Mouse (Mus musculus) hindbrain, embryonic 15.5 days (tissue): Measurements from ENCODE around the gene Pik3r5. TPM values are rescaled to one million over a fixed set of nuclear protein-coding genes. Genes with fewer than 3 reads are reported as not detected.

Source experiments
- ATAC-seq: fragments of 200-750 bp; cut with Nextera tagmentation; 2 replicates; pipeline ENCODE4 v1.8.0; 2017; ENCODE audit warnings: low read depth, moderate number of reproducible peaks, moderate TSS enrichment; ENCODE audit not compliant: low FRiP score
- H3K27ac ChIP-seq: fragments of 300-500 bp; sonication (generic); replicated peaks from 2 replicates; pipeline ENCODE4 v1.5.1; 2015; ENCODE audit warnings: mild to moderate bottlenecking, inconsistent platforms
- H3K27me3 ChIP-seq: fragments of 300-500 bp; sonication (generic); 2 replicates; pipeline ENCODE4 v1.6.1; 2015; ENCODE audit warnings: control low read depth, inconsistent platforms
- H3K36me3 ChIP-seq: fragments of 300-500 bp; sonication (generic); 2 replicates; pipeline ENCODE4 v1.6.1; 2015; ENCODE audit warnings: control low read depth, inconsistent platforms
- H3K4me1 ChIP-seq: fragments of 300-500 bp; sonication (generic); replicated peaks from 2 replicates; pipeline ENCODE4 v1.6.1; 2015; ENCODE audit warnings: control low read depth, inconsistent platforms
- H3K4me2 ChIP-seq: fragments of 300-500 bp; sonication (generic); 2 replicates; pipeline ENCODE4 v1.6.1; 2015; ENCODE audit warnings: moderate library complexity, mild to moderate bottlenecking, inconsistent platforms
- H3K4me3 ChIP-seq: fragments of 300-500 bp; sonication (generic); 2 replicates; pipeline ENCODE4 v1.5.1; 2015; ENCODE audit warnings: mild to moderate bottlenecking, inconsistent platforms
- H3K9ac ChIP-seq: fragments of 300-500 bp; sonication (generic); 2 replicates; pipeline ENCODE4 v1.6.1; 2015; ENCODE audit warnings: inconsistent platforms
- H3K9me3 ChIP-seq: fragments of 300-500 bp; sonication (generic); 2 replicates; pipeline ENCODE4 v1.6.1; 2016; ENCODE audit warnings: control low read depth, inconsistent platforms
- WGBS: fragments of 180-500 bp; shearing (Covaris S2); methylation state at CpG from one replicate; pipeline ENCODE4 v1.1.7; 2015; 5-methylcytosine and 5-hydroxymethylcytosine counted together
- polyA plus RNA-seq: library from polyadenylated mRNA; unstranded; fragments of >200 nt; fragmentation: Nextera tagmentation; extraction: Ambion mirVana; gene quantifications from 2 replicates; pipeline ENCODE4 v1.2.1, GENCODE M21; 2015

The Pik3r5 gene
- polyA plus RNA-seq, 1 experiment from 2014 or later = 0.30 TPM

- no peak overlapping the region for H3K4me2 ChIP-seq
- H3K27me3 ChIP-seq = no peaks in the 10 kb centered on the region
- H3K27ac ChIP-seq = no peak overlapping the region
- 77% methylated on average over 6 of the region's 6 CpGs for WGBS
- peaks cover 12% of the 10 kb centered on the region for H3K4me1 ChIP-seq
- no peaks in the 10 kb centered on the region for H3K9me3 ChIP-seq
- H3K9ac ChIP-seq = no peak overlapping the region
- no peaks in the 10 kb centered on the region for H3K36me3 ChIP-seq
- no peak for ATAC-seq
- no peak overlapping the region for H3K4me3 ChIP-seq
These were observed 21.4 kb downstream of the Pik3r5 start for GRCm38 (mm10) chr11:68453301-68453700.

- 60% methylated on average over 8 of the region's 8 CpGs for WGBS
- H3K4me1 ChIP-seq = no peaks in the 10 kb centered on the region
- no peaks in the 10 kb centered on the region for H3K9me3 ChIP-seq
- no peak overlapping the region for H3K4me2 ChIP-seq
- no peak for ATAC-seq
- H3K36me3 ChIP-seq = no peaks in the 10 kb centered on the region
- no peaks in the 10 kb centered on the region for H3K27me3 ChIP-seq
- no peak overlapping the region for H3K9ac ChIP-seq
- no peak overlapping the region for H3K4me3 ChIP-seq
- no peak overlapping the region for H3K27ac ChIP-seq
These were observed 26.2 kb downstream of the Pik3r5 start for GRCm38 (mm10) chr11:68458086-68458485.

GRCm38 (mm10) chr11:68459021-68459420, 27.1 kb downstream of the Pik3r5 start:
- Histone ChIP-seq H3K4me2 (no peak overlapping the region), H3K4me3 (no peak overlapping the region), H3K4me1 (no peaks in the 10 kb centered on the region), H3K9me3 (no peaks in the 10 kb centered on the region), H3K27ac (no peak overlapping the region), H3K9ac (no peak overlapping the region), H3K27me3 (no peaks in the 10 kb centered on the region), H3K36me3 (no peaks in the 10 kb centered on the region)
- 83% methylated on average over 5 of the region's 5 CpGs for WGBS
- no peak for ATAC-seq

GRCm38 (mm10) chr11:68459486-68459885, 27.6 kb downstream of the Pik3r5 start:
- H3K9ac ChIP-seq = no peak overlapping the region
- no peaks in the 10 kb centered on the region for H3K9me3 ChIP-seq
- no peak overlapping the region for H3K4me3 ChIP-seq
- 91% methylated on average over 5 of the region's 5 CpGs for WGBS
- no peak overlapping the region for H3K4me2 ChIP-seq
- H3K36me3 ChIP-seq = no peaks in the 10 kb centered on the region
- H3K4me1 ChIP-seq = no peaks in the 10 kb centered on the region
- no peak for ATAC-seq
- H3K27me3 ChIP-seq = no peaks in the 10 kb centered on the region
- no peak overlapping the region for H3K27ac ChIP-seq

GRCm38 (mm10) chr11:68462716-68463115, 30.8 kb downstream of the Pik3r5 start:
- Histone ChIP-seq H3K4me2 (no peak overlapping the region), H3K27ac (no peak overlapping the region), H3K27me3 (no peaks in the 10 kb centered on the region), H3K36me3 (no peaks in the 10 kb centered on the region), H3K9me3 (no peaks in the 10 kb centered on the region), H3K4me1 (no peaks in the 10 kb centered on the region), H3K4me3 (no peak overlapping the region), H3K9ac (no peak overlapping the region)
- 85% methylated on average over 3 of the region's 3 CpGs for WGBS
- ATAC-seq = no peak

- H3K36me3 ChIP-seq = no peaks in the 10 kb centered on the region
- no peak overlapping the region for H3K4me2 ChIP-seq
- no peak overlapping the region for H3K9ac ChIP-seq
- no peak overlapping the region for H3K4me3 ChIP-seq
- 89% methylated on average over 5 of the region's 5 CpGs for WGBS
- H3K27ac ChIP-seq = no peak overlapping the region
- H3K27me3 ChIP-seq = no peaks in the 10 kb centered on the region
- no peaks in the 10 kb centered on the region for H3K9me3 ChIP-seq
- no peak for ATAC-seq
- H3K4me1 ChIP-seq = no peaks in the 10 kb centered on the region
These were observed 32.3 kb downstream of the Pik3r5 start for GRCm38 (mm10) chr11:68464260-68464659.

GRCm38 (mm10) chr11:68465090-68465489, 33.2 kb downstream of the Pik3r5 start:
- no peaks in the 10 kb centered on the region for H3K4me1 ChIP-seq
- 73% methylated on average over 2 of the region's 2 CpGs for WGBS
- no peak overlapping the region for H3K27ac ChIP-seq
- H3K27me3 ChIP-seq = no peaks in the 10 kb centered on the region
- ATAC-seq = no peak
- no peak overlapping the region for H3K4me3 ChIP-seq
- H3K36me3 ChIP-seq = no peaks in the 10 kb centered on the region
- no peak overlapping the region for H3K4me2 ChIP-seq
- H3K9ac ChIP-seq = no peak overlapping the region
- H3K9me3 ChIP-seq = no peaks in the 10 kb centered on the region

- no peak for ATAC-seq
- Histone ChIP-seq H3K9me3 (no peaks in the 10 kb centered on the region), H3K9ac (no peak overlapping the region), H3K4me2 (no peak overlapping the region), H3K27me3 (no peaks in the 10 kb centered on the region), H3K27ac (no peak overlapping the region), H3K4me3 (no peak overlapping the region), H3K36me3 (no peaks in the 10 kb centered on the region), H3K4me1 (no peaks in the 10 kb centered on the region)
- WGBS = 83% methylated on average over 7 of the region's 7 CpGs
These were observed 35.5 kb downstream of the Pik3r5 start for GRCm38 (mm10) chr11:68467441-68467840.

- no peaks in the 10 kb centered on the region for H3K9me3 ChIP-seq
- no peak overlapping the region for H3K4me3 ChIP-seq
- H3K4me2 ChIP-seq = no peak overlapping the region
- H3K36me3 ChIP-seq = no peaks in the 10 kb centered on the region
- WGBS = 58% methylated on average over 9 of the region's 9 CpGs
- ATAC-seq = no peak
- no peak overlapping the region for H3K27ac ChIP-seq
- no peak overlapping the region for H3K9ac ChIP-seq
- H3K4me1 ChIP-seq = no peaks in the 10 kb centered on the region
- no peaks in the 10 kb centered on the region for H3K27me3 ChIP-seq
These were observed 36.2 kb downstream of the Pik3r5 start for GRCm38 (mm10) chr11:68467962-68468612.

GRCm38 (mm10) chr11:68468886-68469285, 37.0 kb downstream of the Pik3r5 start:
- Histone ChIP-seq H3K4me1 (no peaks in the 10 kb centered on the region), H3K36me3 (no peaks in the 10 kb centered on the region), H3K4me3 (no peak overlapping the region), H3K4me2 (no peak overlapping the region), H3K27me3 (no peaks in the 10 kb centered on the region), H3K9ac (no peak overlapping the region), H3K27ac (no peak overlapping the region), H3K9me3 (no peaks in the 10 kb centered on the region)
- 87% methylated on average over 4 of the region's 4 CpGs for WGBS
- no peak for ATAC-seq

- WGBS = 86% methylated on average over 5 of the region's 5 CpGs
- Histone ChIP-seq H3K36me3 (no peaks in the 10 kb centered on the region), H3K9me3 (no peaks in the 10 kb centered on the region), H3K4me3 (no peak overlapping the region), H3K9ac (no peak overlapping the region), H3K4me1 (no peaks in the 10 kb centered on the region), H3K27me3 (no peaks in the 10 kb centered on the region), H3K4me2 (no peak overlapping the region), H3K27ac (no peak overlapping the region)
- no peak for ATAC-seq
These were observed 40.4 kb downstream of the Pik3r5 start for GRCm38 (mm10) chr11:68472162-68472849.

- no peak overlapping the region for H3K9ac ChIP-seq
- H3K27ac ChIP-seq = no peak overlapping the region
- H3K4me2 ChIP-seq = no peak overlapping the region
- no peaks in the 10 kb centered on the region for H3K4me1 ChIP-seq
- H3K4me3 ChIP-seq = no peak overlapping the region
- no peaks in the 10 kb centered on the region for H3K27me3 ChIP-seq
- no peaks in the 10 kb centered on the region for H3K36me3 ChIP-seq
- H3K9me3 ChIP-seq = no peaks in the 10 kb centered on the region
- no peak for ATAC-seq
- WGBS = 85% methylated on average over 6 of the region's 6 CpGs
These were observed 42.7 kb downstream of the Pik3r5 start for GRCm38 (mm10) chr11:68474600-68474999.

GRCm38 (mm10) chr11:68475676-68476075, 43.8 kb downstream of the Pik3r5 start:
- Histone ChIP-seq H3K27me3 (no peaks in the 10 kb centered on the region), H3K27ac (no peak overlapping the region), H3K4me2 (no peak overlapping the region), H3K9ac (no peak overlapping the region), H3K4me1 (no peaks in the 10 kb centered on the region), H3K36me3 (no peaks in the 10 kb centered on the region), H3K4me3 (no peak overlapping the region), H3K9me3 (no peaks in the 10 kb centered on the region)
- ATAC-seq = no peak
- WGBS = 89% methylated on average over 7 of the region's 7 CpGs
